Mouse (Mus musculus): ENCODE measurements around the gene Adgrg6. TPM values are rescaled to one million over a fixed set of nuclear protein-coding genes. Genes with fewer than 3 reads are reported as not detected.

The Adgrg6 gene
- under 1 TPM; 0.77 to 0.91 TPM for total RNA-seq (2021)

DNA sequence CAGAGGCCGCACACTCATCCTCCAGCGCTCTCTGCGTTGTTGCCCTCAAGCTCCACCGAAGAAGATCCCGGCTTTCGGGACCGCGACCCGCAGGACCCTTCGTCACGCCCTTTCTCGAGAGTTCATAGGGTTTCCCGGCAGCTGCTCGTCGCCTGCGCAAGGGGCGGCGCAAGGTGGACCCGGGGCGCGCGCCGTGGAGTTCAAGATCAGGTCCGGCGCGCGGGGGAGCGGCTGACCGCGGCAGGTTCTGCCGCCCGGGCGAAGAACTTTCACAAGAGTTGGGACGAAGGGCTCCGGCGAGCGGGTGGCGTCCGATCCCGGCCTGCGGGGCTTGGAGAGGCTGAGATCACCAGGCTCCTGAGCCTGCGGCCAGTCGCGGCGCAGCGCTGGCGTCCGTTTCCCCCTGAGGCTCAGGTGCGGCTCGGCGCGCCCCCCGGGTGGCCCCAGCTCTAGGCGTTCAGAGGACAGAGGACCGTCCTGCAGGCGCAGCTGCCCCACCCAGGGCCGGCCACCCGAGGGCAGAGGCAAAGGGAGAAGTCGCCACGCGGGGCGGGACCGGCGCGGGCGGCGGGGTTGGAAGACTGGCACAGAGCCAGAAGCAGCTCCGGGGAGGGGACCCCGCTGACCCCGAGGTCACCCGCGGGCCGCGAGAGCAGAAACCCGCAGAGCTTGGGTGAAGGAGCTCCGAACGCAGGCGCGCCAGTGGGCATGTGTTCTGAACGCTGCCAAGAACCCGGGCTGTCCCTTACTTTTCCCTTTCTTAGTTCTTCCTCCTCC is at the start of gene Adgrg6:
Adgrg6 (minus strand) TSS at position 719 of the 777 bp plus-strand sequence.
- DNase-seq, result no peak

DNA sequence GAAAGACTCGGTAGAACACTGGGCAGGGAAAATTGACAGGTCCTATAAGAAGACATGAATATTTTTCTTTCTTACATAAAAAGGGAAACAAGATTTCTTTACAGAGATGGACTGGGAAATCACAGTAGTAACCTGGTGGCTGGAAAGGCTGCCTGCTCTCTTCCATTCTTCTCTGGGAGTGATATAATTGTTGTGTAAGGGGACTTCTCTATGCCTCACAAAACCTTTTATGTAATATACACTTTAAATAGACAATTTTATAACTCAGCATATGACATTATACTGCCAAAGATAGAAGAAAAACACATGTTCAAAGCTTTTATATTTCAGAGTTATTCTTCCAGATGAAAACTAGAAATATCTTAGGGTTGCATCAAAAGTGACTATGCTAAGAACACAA is 46.8 kb upstream of the Adgrg6 start:
- DNase-seq, result no peak

DNA sequence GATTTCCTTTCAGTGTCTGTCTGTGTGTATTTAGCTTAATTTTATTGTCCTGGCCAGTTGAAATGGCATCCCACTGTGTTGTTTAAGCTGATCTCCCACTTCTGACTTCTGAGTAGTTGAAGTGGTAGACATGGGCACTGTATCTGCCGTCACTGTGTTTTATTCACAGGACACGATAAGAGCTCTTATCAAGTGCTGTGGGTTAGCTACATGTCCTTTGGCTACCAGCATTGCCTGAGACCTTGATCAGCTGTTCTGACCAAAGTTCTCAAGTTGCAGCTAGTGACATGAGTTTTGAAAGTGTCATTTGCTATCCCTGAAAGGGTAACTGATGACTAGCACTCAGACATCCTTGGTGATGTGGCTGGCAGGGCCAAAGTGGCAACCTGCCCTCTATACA is 45.4 kb upstream of the Adgrg6 start:
- DNase-seq, result no peak

DNA sequence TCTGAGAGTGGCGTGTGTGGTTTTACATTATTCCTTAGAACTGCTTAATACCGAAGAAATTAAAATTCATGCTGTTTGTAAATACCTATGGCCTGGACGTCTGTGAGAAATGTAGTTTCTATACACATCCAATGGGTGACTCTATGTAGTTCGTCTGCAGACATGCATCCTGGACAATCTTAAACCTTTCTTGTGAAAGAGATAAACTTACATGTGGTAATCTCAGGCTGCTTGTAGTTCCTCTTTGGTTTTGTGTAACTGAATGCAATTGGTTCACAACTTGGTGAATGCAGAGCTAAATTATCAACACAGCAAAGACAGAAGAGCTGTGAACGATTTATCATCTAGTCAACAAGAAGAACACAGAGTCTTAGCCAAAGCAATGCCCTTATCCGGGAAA is 44.2 kb upstream of the Adgrg6 start:
- DNase-seq, result no peak

DNA sequence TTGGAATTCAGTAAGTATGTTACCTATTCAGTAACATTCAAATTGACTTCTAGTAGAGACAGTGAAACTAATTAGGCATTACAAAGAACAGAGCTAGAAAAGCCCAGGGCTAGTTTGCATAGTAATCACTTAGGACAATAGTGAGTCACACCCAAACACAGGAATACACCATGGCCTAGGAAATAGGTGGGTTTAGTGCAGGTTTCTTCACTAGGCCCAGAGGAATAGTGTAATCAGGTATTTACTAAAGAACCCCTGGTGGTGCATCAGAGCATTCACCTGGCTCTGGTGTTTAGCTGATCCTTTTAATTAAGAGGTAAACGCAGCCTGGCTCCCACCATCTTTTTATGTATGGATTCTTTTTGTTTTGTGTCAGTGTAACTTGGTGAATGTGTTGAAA is 38.0 kb upstream of the Adgrg6 start:
- no peak for DNase-seq

DNA sequence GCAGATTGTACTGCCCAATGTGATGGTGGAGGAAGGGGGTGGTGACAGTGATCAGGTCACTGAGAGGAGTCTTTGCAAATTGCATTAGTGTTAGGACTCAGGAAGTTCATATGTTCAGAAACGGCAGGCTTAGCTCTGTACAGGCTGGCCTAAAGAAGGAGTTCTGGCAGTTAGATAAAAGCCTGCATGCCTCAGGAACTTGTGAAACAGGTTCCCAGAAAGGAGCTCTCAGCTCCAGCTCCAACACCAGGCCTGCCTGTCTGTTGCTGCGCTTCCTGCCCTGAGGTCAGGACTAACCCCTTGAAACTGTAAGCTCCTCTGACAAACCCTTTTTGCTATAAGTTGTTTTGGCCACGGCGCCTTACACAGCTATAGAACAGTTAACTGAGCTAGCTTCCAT is 28.8 kb upstream of the Adgrg6 start:
- no peak for DNase-seq

DNA sequence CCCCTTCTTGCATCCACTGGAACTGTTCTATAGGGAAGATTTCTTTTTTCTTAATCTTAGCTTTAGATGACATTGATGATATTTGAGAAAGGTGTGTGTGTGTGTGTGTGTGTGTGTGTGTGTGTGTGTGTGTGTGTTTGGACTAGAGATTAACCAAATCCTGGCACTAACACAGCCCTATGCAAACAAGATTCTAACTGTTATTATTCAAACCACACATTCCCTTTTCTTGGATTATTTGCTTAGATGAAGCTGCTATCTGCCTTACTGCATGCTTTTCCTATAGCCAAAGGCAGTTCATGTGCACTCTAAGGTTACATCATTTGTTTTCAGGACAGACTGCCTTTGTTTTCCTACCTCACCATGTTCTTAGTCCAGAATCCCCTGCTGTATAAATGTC is 25.7 kb upstream of the Adgrg6 start:
- DNase-seq, result no peak

DNA sequence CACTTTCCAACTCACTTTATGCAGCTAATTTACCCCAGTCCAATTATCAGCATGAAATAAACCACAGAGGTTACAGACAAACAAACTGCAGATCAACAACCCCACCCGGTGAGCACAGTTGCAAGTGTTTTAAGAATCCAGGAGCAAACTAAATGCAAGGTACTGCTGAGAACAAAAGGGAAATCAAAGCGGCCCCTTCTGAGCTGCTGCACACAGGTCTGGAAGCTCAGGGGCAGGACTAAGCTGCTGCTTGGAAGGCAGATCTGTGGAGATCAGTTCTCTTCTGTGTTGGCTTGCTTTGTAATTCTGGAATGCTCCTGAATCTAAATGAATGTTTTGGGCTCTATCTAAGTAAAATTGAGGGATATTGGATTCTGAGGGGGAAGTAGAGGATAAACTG is 25.2 kb upstream of the Adgrg6 start:
- DNase-seq, result no peak

DNA sequence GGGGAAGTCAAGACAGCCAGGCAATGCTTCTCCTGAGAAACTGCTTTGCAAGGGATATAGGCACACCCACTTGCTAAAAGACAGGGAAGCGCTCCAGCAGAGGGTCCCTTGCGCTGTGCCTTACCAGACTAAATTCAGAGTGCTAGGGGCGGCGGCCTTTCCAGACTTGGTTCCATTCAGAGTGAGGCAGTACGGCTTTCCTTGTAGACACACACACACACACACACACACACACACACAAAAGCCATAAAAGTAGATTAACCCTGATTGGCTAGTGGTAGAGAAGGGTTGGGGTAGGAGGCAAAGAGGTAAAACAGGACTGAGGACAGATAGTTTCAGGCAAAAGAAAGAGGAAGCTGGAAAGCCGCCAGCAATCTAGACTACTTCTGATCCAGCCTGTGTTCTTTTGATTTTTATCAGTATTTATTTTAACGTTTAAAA is 672 bp upstream of the Adgrg6 start:
- DNase-seq, result no peak

DNA sequence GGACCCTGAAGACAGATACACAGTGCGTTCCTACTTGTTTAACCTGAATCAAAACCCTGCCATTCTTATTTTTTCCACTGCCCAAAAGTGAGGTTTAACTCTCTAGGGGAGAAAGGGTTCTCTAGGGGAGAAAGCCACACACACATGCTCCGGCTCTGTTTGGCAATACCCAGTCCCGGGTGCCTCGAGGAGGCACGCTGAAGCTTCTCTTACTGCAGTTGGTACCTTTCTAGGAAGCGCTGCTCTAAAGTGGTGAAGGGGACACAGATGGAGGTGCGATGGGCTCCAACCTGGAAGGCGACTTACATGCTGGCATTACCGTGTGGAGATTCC is 885 bp downstream of the Adgrg6 start:
- no peak for DNase-seq

DNA sequence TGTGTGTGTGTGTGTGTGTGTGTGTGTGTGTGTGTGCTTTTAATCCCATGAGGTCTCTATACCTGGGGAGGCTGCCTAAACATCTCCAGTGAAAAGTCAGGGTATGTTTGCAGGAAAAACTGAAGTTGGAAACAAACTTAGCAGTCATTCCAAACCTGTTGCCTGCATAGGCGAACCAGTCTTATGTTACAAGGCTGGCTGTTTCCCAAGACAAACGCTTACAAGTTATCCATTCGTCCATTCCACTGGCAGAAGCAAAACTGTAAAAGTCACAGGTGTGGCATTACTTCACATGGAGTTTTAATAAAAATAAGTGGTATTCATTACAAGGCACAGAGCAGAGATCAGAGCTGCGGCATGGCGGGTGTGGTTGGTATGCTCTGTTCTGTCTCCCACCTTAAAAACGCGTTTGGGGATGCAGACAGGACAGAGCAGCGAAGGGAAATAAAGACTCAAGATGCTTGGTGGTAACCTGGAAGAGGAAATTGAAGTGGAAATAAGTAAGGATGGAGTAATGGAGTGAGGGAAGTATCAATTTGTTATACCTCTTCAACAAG is 1.9 kb downstream of the Adgrg6 start:
- no peak for DNase-seq

DNA sequence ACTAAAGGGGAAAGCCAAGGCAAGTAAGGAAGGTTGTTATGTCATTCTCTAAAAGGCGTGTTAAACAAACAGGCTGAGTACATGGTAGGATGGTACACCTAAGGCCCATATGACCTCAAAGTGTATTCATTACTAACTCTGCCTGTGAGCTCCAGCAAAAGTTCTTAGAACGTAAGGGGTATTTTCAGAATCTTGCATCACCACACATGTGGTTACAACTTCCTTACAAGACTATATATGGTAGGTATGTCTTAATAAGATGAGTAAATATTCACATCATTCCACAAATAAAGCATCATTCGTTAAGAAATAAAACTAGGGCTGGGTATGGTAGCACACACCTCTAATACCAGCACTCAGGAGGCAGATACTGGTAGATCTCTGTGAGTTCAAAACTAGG is 8.4 kb downstream of the Adgrg6 start:
- DNase-seq, result no peak

DNA sequence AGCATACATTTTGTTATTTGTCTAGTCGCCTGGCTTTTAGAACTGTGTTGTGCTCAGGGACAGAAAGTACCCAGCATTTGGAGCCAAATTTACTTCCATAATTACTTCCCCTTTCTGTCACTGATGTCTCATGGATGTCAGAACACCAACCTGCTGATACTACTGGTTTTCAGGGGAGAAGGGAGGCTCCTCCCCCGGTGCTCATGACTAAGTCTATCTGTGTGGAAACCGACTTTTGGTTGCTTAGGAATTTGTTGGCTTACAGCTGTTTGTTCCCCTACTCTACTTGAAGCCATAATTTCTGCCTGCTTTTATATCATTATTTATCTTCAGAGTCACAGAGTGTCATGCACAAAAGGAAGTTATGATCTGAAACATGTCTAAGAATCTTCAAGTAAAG is 14.4 kb downstream of the Adgrg6 start:
- no peak for DNase-seq

DNA sequence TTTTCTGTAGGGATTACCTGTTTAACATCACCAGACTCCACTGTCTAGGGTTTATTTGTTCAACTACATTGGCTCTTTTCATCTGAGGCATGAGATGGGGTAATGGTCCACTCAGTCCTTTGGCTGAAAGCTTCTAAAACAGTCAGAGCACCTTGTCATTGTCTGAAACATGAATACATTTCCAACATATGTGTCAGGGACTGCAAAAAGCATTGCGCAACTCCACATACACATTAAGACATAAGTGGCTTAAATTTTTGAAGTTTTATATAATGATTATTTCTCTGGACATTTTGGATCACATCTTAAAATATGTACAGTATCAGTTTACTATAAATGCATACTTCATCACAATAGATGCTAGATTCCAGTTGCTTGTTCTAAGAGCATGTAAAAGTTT is 14.8 kb downstream of the Adgrg6 start:
- DNase-seq, result no peak

DNA sequence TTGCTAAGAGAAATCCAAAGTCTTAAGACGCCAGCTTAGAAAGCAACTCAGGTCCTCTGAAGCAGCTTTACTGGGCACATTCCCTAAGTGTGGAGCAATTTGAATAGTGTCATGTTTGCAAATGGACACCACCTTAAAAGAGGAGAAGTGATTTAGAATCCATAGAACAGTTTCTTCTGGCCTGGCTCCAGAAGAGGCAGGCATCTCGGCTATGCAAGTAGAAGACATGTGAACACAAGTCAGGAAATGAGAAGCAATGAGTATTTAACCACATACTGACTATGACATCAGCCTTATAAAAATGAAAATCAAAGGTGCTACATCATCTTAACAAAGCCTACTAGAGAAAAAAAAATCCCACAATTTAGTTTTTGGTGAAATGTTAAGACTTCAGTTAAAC is 17.7 kb downstream of the Adgrg6 start:
- no peak for DNase-seq

DNA sequence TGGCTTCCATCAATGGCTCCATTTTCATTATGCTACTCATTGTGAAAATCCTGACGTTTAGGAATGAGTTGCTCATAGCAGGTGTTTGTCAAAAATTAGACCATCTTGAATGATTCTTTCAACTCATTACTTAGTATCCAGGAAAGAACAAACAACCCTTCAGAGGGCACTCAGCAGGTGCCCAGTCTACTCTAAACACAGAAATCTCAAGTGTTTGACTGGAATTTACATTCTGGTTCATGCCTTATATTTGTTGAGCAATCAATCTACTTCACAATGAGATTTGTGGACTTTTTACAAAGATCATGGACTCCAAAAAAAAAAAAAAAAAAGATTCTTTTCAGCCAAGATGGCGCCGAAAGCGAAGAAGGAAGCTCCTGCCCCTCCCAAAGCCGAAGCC is 22.7 kb downstream of the Adgrg6 start:
- DNase-seq, result no peak

DNA sequence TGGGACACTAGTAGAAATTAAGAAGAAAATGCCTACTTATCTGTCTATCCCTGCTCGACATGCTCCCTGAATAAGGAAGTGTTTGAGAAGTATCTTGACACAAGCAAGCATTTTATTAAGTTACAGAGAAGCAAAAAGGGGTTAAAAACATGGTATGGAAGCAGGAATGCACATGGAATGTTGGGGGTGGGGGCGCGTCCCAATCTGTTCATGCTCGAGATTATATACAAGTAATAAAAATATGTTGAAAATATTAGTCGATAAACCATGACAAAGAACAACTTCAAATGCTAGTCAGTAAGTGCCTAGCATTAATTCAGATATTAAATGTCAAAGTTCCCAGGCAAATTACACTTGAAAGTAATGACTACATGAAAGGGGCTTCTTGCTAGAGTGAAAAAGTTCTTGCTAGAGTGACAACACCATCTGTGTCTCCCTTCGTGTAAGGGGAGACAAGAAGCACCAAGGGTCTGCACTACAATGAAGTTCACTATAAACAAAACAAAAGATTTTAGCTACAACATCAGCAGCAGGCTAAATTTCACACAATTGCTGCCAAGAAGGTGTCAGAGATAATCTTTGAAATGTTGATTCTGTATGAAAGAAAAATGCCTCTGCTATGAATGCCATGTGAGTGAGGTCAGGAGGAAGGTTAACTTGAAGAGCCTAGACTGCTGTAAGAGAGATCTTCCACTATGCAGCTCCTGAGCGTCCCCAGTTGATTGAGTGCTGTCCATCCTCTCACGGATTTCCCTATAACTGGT is 24.4 kb downstream of the Adgrg6 start:
- no peak for DNase-seq

DNA sequence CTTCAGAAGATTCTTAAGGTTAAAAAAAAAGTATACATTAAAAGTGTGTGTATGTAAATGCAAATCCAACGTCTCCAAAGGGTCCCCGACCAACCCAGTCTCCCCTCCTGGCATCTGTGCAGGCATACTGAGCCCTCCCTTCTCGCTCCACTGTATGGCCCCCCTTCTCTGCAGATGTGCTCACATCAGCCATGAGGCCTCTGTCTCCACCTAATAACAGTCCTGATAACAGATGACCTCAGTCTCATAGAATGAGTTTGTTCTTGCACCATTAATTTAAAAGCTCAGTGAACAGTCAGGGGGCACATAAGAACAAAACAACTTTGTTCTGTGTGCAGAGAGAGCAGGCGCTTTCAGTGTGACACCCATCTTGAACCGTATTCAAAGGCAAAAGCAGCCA is 27.6 kb downstream of the Adgrg6 start:
- no peak for DNase-seq

DNA sequence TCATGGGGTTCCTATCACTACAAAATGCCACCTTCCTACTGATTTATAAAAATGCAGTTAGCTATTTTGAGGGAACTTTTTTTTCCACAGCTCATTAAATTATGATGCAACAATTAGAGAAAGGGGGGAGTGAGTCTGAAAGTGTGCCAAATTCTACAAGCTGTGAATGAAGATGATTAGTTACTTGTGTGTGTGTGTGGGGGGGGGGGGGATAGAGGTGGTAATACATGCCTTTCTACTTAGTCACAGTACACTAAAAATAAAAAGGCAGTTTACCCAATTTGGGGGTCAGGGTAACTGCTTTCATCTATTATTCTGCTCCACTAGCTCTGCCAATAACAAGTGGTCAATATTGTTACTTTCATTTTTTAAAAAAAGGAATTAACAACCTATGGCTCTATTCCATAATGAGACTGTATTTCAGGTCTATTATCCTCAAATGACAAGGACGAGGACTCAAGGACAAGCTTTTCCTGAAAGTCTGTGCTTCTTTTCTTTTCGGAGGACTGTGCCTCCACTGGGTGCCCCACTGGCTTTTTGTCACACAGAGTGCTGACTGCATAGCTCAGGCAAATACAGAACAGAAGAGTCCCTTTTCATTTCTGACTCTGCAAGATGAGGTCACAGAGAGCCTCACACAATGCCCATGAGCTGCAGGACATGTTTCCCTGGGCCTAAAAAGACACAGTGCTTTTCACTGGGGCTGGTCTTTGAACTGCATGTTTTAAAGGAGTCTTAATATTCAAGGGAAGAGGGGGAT is 33.4 kb downstream of the Adgrg6 start:
- DNase-seq, result no peak

DNA sequence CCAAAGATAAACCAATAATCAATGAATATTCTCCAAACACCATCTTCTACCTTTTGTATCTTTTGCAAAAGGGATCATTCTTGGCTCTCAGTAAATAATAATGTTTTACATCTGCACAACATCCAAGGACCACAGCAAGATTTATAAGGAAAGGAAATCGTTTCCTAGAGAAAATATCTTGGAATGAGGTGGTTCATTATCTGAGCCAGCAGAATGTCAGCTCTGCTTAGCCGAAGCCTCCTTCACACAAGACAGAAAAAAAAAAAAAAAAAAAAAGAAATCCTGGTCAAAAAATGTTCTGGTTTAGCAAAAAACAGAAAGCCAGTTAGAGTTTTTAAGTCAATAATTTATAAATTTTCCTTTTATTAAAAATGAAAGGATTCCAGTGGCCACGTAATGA is 34.3 kb downstream of the Adgrg6 start:
- DNase-seq, result no peak

DNA sequence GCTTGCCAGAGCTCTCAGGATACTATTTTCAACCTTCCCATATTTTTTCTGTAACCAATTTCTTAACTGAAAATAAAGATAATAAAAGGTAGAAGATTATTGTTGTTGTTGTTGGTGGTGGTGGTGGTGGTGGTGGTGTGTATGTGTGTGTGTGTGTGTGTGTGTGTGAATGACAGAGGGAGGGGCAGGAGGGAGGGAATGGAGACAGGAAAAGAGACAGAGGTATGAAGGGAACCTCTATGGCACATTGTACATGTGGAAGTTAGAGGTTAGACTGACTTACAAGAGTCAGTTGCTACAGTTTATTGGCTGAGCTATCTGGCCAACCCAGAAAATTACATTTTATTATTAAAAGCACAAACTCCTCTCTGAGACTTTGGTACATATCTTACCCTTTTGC is 49.8 kb downstream of the Adgrg6 start:
- no peak for DNase-seq

DNA sequence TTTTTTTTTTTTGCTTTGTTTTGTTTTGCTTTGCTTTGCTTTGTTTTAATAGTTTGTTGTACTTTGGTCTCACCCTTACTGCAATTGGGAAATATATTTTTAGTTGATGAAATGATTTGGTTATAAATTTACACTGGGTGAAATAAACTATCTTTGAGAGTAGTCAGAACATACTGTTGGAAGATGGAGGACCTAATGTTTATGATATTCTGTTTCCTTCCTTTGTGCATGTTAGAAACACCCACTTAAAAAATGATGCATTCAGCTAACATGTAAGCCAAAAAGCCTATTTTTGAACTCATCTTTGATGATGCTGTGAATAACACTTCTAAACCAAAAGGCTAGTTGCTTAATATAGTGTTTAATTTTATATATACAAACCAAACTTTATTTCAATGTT is 50.3 kb downstream of the Adgrg6 start:
- no peak for DNase-seq

DNA sequence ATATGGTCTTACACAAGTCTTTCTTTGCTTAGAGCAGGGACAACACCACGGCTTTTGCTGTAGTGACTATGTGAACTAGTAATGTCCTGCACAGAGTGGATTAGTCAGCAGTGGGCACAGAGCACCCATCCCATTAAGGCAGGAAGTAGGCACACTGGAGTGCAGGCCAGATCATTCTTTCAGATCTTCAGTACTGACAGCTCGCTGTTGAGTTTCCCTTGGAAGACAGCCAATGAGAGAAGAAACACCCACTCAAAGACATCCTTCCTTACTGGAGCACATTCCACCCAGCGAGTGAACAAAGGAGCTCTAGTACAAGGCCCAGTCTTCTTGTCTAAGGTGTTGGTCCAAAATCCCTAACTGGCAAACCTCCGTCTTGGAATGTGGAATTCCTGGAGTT is 53.6 kb downstream of the Adgrg6 start:
- no peak for DNase-seq

Data from layer of hippocampus, postnatal 36 days (tissue).